Mouse (Mus musculus): ENCODE measurements around the gene Vwf. TPM values are rescaled to one million over a fixed set of nuclear protein-coding genes. Genes with fewer than 3 reads are reported as not detected.

The Vwf gene
- polyA plus RNA-seq, 1 experiment from 2014 or later: 5.1 TPM

GRCm38 (mm10) chr6:125622434-125622833 lies 75.9 kb downstream of the Vwf start:
- H3K36me3 ChIP-seq: no peaks in the 10 kb centered on the region
- 66% methylated on average over 2 of the region's 2 CpGs for WGBS
- no peaks in the 10 kb centered on the region for H3K9me3 ChIP-seq
- no peaks in the 10 kb centered on the region for H3K4me1 ChIP-seq (replicated peaks)
- no peak overlapping the region for H3K4me2 ChIP-seq
- peaks cover 5% of the 10 kb centered on the region; the same call in 1 of the 2 replicates for H3K27me3 ChIP-seq
- no peak overlapping the region for H3K4me3 ChIP-seq (replicated peaks)
- H3K9ac ChIP-seq (replicated peaks): no peak overlapping the region
- no peak for ATAC-seq (ENCODE audit: insufficient number of reproducible peaks, insufficient read depth, low FRiP score, low TSS enrichment, low read depth)
- H3K27ac ChIP-seq: no peak overlapping the region

GRCm38 (mm10) chr6:125640486-125640885 lies 93.9 kb downstream of the Vwf start:
- no peaks in the 10 kb centered on the region for H3K4me1 ChIP-seq (replicated peaks)
- WGBS: 62% methylated on average over 4 of the region's 4 CpGs
- no peak overlapping the region for H3K27ac ChIP-seq
- no peak overlapping the region for H3K9ac ChIP-seq (replicated peaks)
- no peak for ATAC-seq (ENCODE audit: insufficient number of reproducible peaks, insufficient read depth, low FRiP score, low TSS enrichment, low read depth)
- peaks cover 6% of the 10 kb centered on the region; the same call in 1 of the 2 replicates for H3K27me3 ChIP-seq
- no peaks in the 10 kb centered on the region for H3K9me3 ChIP-seq
- no peak overlapping the region for H3K4me3 ChIP-seq (replicated peaks)
- H3K4me2 ChIP-seq: no peak overlapping the region
- no peaks in the 10 kb centered on the region for H3K36me3 ChIP-seq

- Histone ChIP-seq H3K4me3 (replicated peaks) (no peak overlapping the region), H3K9me3 (no peaks in the 10 kb centered on the region), H3K9ac (replicated peaks) (no peak overlapping the region), H3K27ac (no peak overlapping the region), H3K36me3 (no peaks in the 10 kb centered on the region), H3K4me2 (no peak overlapping the region), H3K27me3 (peaks cover 6% of the 10 kb centered on the region; the same call in 1 of the 2 replicates), H3K4me1 (replicated peaks) (no peaks in the 10 kb centered on the region)
- ATAC-seq (ENCODE audit: insufficient number of reproducible peaks, insufficient read depth, low FRiP score, low TSS enrichment, low read depth): no peak
- 86% methylated on average over 8 of the region's 8 CpGs for WGBS
These were observed 94.6 kb downstream of the Vwf start for GRCm38 (mm10) chr6:125641146-125641545.

- Histone ChIP-seq H3K4me2 (no peak overlapping the region), H3K9ac (replicated peaks) (no peak overlapping the region), H3K27me3 (no peaks in the 10 kb centered on the region), H3K9me3 (no peaks in the 10 kb centered on the region), H3K36me3 (no peaks in the 10 kb centered on the region), H3K4me3 (replicated peaks) (no peak overlapping the region), H3K4me1 (replicated peaks) (no peaks in the 10 kb centered on the region), H3K27ac (no peak overlapping the region)
- WGBS: 82% methylated on average over 12 of the region's 12 CpGs
- ATAC-seq (ENCODE audit: insufficient number of reproducible peaks, insufficient read depth, low FRiP score, low TSS enrichment, low read depth): no peak
These were observed 102.4 kb downstream of the Vwf start for GRCm38 (mm10) chr6:125648964-125649363.

- H3K36me3 ChIP-seq: no peaks in the 10 kb centered on the region
- no peak for ATAC-seq (ENCODE audit: insufficient number of reproducible peaks, insufficient read depth, low FRiP score, low TSS enrichment, low read depth)
- no peaks in the 10 kb centered on the region for H3K27me3 ChIP-seq
- no peak overlapping the region for H3K4me3 ChIP-seq (replicated peaks)
- H3K9ac ChIP-seq (replicated peaks): no peak overlapping the region
- no peaks in the 10 kb centered on the region for H3K9me3 ChIP-seq
- WGBS: 78% methylated on average over 3 of the region's 3 CpGs
- H3K4me2 ChIP-seq: no peak overlapping the region
- H3K4me1 ChIP-seq (replicated peaks): 0 out of 2 replicates have a peak, but pooled peaks cover 3% of the 10 kb centered on the region
- no peak overlapping the region for H3K27ac ChIP-seq
These were observed 104.8 kb downstream of the Vwf start for GRCm38 (mm10) chr6:125651335-125651734.

GRCm38 (mm10) chr6:125653416-125653815 lies 106.8 kb downstream of the Vwf start:
- H3K36me3 ChIP-seq: no peaks in the 10 kb centered on the region
- WGBS: 74% methylated on average over 1 of the region's 1 CpGs
- H3K9ac ChIP-seq (replicated peaks): no peak overlapping the region
- no peaks in the 10 kb centered on the region for H3K27me3 ChIP-seq
- H3K4me1 ChIP-seq (replicated peaks): 0 out of 2 replicates have a peak, but pooled peaks cover 3% of the 10 kb centered on the region
- H3K27ac ChIP-seq: no peak overlapping the region
- ATAC-seq (ENCODE audit: insufficient number of reproducible peaks, insufficient read depth, low FRiP score, low TSS enrichment, low read depth): no peak
- no peak overlapping the region for H3K4me3 ChIP-seq (replicated peaks)
- no peaks in the 10 kb centered on the region for H3K9me3 ChIP-seq
- H3K4me2 ChIP-seq: no peak overlapping the region

- WGBS: 83% methylated on average over 13 of the region's 13 CpGs
- no peaks in the 10 kb centered on the region for H3K27me3 ChIP-seq
- ATAC-seq (ENCODE audit: insufficient number of reproducible peaks, insufficient read depth, low FRiP score, low TSS enrichment, low read depth): no peak
- H3K9ac ChIP-seq (replicated peaks): no peak overlapping the region
- H3K27ac ChIP-seq: no peak overlapping the region
- H3K9me3 ChIP-seq: no peaks in the 10 kb centered on the region
- H3K4me2 ChIP-seq: no peak overlapping the region
- no peaks in the 10 kb centered on the region for H3K36me3 ChIP-seq
- no peak overlapping the region for H3K4me3 ChIP-seq (replicated peaks)
- peaks cover 9% of the 10 kb centered on the region; the same call in 1 of the 2 replicates for H3K4me1 ChIP-seq (replicated peaks)
These were observed 110.3 kb downstream of the Vwf start for GRCm38 (mm10) chr6:125656921-125657320.

- no peaks in the 10 kb centered on the region for H3K9me3 ChIP-seq
- 87% methylated on average over 5 of the region's 5 CpGs for WGBS
- no peak overlapping the region for H3K9ac ChIP-seq (replicated peaks)
- ATAC-seq (ENCODE audit: insufficient number of reproducible peaks, insufficient read depth, low FRiP score, low TSS enrichment, low read depth): no peak
- peaks cover 9% of the 10 kb centered on the region; the same call in 1 of the 2 replicates for H3K4me1 ChIP-seq (replicated peaks)
- no peaks in the 10 kb centered on the region for H3K27me3 ChIP-seq
- no peak overlapping the region for H3K27ac ChIP-seq
- H3K4me2 ChIP-seq: no peak overlapping the region
- H3K36me3 ChIP-seq: no peaks in the 10 kb centered on the region
- no peak overlapping the region for H3K4me3 ChIP-seq (replicated peaks)
These were observed 111.4 kb downstream of the Vwf start for GRCm38 (mm10) chr6:125657966-125658365.

GRCm38 (mm10) chr6:125661106-125661877 lies 114.7 kb downstream of the Vwf start:
- peak overlapping the region; percentile 45; the same call in 1 of the 2 replicates for H3K27ac ChIP-seq
- H3K27me3 ChIP-seq: peaks cover 3% of the 10 kb centered on the region; the same call in 1 of the 2 replicates
- WGBS: 45% methylated on average over 14 of the region's 14 CpGs
- peak; percentile 42; the same call in 1 of the 2 replicates for ATAC-seq (ENCODE audit: insufficient number of reproducible peaks, insufficient read depth, low FRiP score, low TSS enrichment, low read depth)
- peaks cover 5% of the 10 kb centered on the region; the same call in 1 of the 2 replicates for H3K4me1 ChIP-seq (replicated peaks)
- H3K4me2 ChIP-seq: no peak overlapping the region
- no peaks in the 10 kb centered on the region for H3K36me3 ChIP-seq
- no peaks in the 10 kb centered on the region for H3K9me3 ChIP-seq
- H3K4me3 ChIP-seq (replicated peaks): no peak overlapping the region
- no peak overlapping the region for H3K9ac ChIP-seq (replicated peaks)

GRCm38 (mm10) chr6:125663906-125664305 lies 117.3 kb downstream of the Vwf start:
- H3K27me3 ChIP-seq: peaks cover 3% of the 10 kb centered on the region; the same call in 1 of the 2 replicates
- 76% methylated on average over 2 of the region's 2 CpGs for WGBS

GRCm38 (mm10) chr6:125671835-125672234 lies 125.3 kb downstream of the Vwf start:
- H3K4me1 ChIP-seq (replicated peaks): no peaks in the 10 kb centered on the region
- no peak overlapping the region for H3K4me3 ChIP-seq (replicated peaks)
- no peaks in the 10 kb centered on the region for H3K27me3 ChIP-seq
- H3K36me3 ChIP-seq: no peaks in the 10 kb centered on the region
- no peak for ATAC-seq (ENCODE audit: insufficient number of reproducible peaks, insufficient read depth, low FRiP score, low TSS enrichment, low read depth)
- 87% methylated on average over 3 of the region's 3 CpGs for WGBS
- H3K9me3 ChIP-seq: no peaks in the 10 kb centered on the region
- H3K27ac ChIP-seq: no peak overlapping the region
- H3K4me2 ChIP-seq: no peak overlapping the region
- no peak overlapping the region for H3K9ac ChIP-seq (replicated peaks)

More at GRCm38 (mm10) chr6:125663906-125664305, 117.3 kb downstream of the Vwf start:
- H3K27ac ChIP-seq: no peak overlapping the region
- no peaks in the 10 kb centered on the region for H3K9me3 ChIP-seq
- ATAC-seq (ENCODE audit: insufficient number of reproducible peaks, insufficient read depth, low FRiP score, low TSS enrichment, low read depth): no peak
- no peak overlapping the region for H3K9ac ChIP-seq (replicated peaks)
- H3K4me1 ChIP-seq (replicated peaks): peaks cover 5% of the 10 kb centered on the region; the same call in 1 of the 2 replicates
- H3K36me3 ChIP-seq: no peaks in the 10 kb centered on the region
- H3K4me2 ChIP-seq: no peak overlapping the region
- H3K4me3 ChIP-seq (replicated peaks): no peak overlapping the region
